Mouse (Mus musculus) 3134 (cell line): ENCODE measurements around the gene Anks3.

Experiments used
- DNase-seq: peaks from one replicate; pipeline ENCODE4 v3.0.0-alpha.2; 2011; ENCODE audit warnings: low spot score; ENCODE audit not compliant: insufficient read length; ENCODE audit errors: extremely low read depth

Gene Anks3

DNA sequence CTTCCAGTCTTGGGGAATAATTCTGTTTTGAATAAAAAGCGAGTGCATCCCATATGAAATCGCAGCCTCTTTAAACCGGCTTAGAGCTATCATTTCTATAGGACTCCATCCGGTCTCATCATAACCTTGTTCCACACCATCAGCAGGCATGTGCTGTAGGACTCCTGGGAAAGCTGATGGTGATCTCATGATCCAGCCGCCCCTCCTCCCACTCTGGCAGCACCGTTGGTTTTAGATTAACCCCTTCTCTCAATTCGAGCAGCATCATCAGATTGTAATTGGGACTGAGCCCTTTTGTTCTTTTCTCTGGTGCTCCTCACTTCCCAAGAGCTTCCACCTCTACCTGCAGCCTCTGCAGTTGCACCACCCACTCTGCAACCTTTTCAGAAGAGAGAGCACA, 62.8 kb downstream of the Anks3 start:
- no peak for DNase-seq

DNA sequence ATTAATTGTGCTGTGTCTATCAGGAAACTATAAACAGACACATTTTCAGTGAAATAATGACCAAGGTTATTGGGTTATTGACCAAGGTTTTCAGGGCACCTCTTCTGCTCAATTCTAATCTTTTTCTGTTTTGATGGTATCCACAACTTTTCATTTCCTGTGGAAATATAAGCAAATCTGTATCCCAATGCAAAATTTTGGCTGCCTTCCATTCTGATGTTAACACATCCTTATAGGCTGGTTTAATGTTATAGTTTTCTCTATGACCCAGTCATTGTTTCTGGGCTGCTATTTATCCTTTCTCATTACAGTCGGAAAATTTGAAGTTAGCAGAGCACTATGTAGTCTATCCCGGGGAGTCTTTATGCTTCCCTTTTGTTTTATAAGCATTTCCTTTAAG, 64.3 kb downstream of the Anks3 start:
- no peak for DNase-seq

DNA sequence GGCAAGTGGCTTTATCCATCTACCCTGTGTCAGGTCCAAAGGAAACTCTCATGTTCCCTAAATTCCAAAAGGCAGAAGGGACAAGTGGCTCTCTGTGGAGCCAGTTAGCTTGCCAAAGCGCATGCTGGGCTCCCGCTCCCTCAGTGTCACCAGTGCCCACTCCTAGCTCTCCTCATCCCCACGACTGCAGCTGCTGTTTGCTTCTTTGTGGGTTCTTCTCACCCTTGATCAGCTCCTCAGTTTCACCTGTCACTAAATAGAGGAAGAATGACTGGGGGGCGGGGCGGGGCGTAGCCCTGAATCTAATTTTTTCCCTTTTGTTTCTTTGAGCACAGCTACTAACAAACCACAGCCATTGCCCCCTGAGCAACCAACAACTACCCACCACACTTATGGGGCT, 65.1 kb downstream of the Anks3 start:
- no peak for DNase-seq

DNA sequence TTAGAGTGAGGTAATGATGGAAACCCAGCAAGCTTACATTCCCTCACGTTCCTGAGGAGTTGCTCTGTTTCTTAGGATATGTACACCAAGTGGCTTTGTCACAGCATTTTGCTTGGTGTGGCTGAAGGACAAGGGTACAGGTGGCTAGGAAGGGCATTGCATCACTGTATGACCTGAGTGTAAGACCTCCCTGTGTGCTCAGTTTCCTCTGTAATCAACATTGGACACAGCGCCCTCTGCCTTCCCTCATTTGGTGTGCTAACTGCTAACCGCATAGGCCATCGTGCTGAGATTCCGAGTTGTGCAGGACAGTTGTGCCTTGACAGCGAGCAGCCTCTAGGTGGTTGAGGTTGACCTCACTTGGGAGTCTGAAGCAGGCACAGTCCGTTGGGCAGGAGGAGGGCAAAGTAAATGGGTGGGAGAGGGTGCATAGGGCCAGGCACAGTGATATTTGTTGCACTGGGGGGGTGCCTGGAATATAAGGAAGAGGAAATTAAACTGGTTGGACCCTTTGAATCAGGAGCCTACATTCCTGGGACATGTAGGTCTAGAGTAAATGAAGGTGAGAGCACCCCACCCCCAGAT, 66.8 kb downstream of the Anks3 start:
- no peak for DNase-seq

DNA sequence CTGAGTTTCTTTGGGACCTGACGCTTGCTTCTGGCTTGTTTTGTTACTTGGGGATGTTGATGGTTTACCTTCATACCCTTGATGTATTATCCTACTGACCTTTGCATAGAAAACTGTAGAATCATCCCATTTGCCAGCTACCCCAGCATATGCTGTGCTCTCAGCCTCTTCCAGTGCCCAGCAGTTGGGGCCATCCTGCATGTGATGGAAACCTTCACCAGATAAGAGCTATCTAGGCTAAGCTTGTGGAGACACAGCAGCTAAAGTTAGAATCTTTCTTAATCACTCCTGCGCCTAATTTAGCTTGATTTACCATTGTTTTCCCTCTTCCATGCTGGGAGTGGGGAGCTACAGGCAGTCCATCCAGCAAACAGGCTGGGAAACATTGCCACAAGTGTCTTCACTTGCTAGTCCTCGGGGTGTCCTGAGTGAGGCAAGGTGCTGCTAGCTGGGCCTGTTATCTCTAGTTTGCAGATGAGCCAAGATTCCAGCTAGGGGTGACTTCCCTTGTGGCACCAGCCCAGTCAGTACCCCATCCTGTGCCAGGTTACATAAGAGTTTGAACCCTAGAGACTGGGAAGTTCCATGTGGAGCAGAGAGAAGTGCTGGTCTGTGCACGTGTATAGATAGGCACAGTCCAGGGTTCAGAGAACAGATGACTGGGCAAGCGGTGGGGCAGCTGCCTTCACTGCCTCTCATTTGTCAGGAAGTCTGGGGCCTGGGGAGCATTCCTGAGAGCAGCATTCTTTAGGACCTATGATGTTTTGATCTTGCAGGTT, 67.6 kb downstream of the Anks3 start:
- DNase-seq: no peak

DNA sequence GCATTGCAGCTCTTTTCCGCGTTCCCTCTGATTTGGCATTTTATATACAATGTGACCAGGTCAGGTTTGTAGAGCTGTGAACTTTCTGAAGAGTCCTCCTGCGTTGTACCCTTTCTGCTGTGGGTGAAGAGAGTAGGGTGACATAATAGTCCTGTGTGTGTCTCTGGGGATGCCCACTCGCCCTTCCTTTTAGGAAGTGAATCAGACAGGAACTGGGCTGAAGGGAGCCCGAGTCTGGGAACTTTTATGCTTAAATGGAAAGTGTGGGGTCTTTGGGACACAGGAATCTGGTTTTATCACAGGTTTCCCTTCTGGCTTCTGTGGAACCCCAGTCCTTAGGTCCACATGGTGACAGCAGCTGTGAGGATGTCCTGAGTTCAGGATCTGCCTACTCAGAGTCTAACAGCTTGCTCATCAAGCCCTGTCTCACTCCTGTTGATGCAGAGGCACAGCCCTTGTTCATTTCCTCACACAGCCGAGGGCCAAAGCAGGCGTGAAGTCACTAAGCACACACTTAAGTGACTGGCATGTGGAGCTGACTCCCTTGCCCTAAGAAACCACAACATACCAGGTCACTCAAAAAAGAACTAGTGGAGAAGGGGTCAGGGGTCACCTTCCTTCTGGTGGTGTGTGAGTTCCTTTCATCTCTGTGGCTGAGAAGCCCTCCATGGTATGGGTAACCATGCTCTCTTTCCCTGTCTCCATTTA, 69.7 kb downstream of the Anks3 start:
- no peak for DNase-seq

DNA sequence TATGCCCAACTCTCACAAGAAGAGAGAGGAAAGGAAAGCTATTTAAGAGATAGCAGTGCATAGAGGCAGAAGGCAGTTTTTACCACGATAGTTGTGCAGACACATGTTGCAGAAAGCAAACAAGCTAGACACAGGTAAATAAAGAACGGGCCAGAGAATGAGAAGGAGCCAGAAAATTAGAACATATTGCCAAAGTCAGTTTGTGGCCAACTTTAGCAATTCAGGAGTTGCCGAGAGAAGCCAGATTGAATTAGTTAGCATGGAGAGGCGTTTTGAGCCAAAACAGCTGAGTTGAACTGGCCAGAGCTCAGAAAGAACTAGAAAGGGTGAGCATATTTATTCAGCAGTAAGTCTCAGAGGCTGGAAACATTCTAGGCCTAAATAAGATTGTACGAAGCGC, 71.8 kb downstream of the Anks3 start:
- no peak for DNase-seq
